Mouse (Mus musculus): ENCODE measurements around the gene Vmn2r7.
"Not testable (repeated sequence)": the region's sequence is repeated elsewhere in the genome, so short reads cannot be mapped to it uniquely, and the experiment has no call there.

Gene Vmn2r7

GRCm38 (mm10) chr3:64844665-64845064, at the start of gene Vmn2r7:
Gene Vmn2r7, minus strand, starts transcription at chr3:64844765.
- not testable (repeated sequence) for DNase-seq (ENCODE audit: low spot score in 2 of 2)

GRCm38 (mm10) chr3:64889725-64890124, 45.2 kb upstream of the Vmn2r7 start:
- no peak for DNase-seq (ENCODE audit: low spot score in 2 of 2)

GRCm38 (mm10) chr3:64878199-64878977, 33.8 kb upstream of the Vmn2r7 start:
- no peak for DNase-seq (ENCODE audit: low spot score in 2 of 2)

GRCm38 (mm10) chr3:64876669-64877068, 32.1 kb upstream of the Vmn2r7 start:
- no peak for DNase-seq (ENCODE audit: low spot score in 2 of 2)

- DNase-seq (ENCODE audit: low spot score in 2 of 2), result no peak
Measured at GRCm38 (mm10) chr3:64842881-64843280, 1.7 kb downstream of the Vmn2r7 start.

- peak; percentile 39 to 42 for DNase-seq (ENCODE audit: low spot score in 2 of 2)
Measured at GRCm38 (mm10) chr3:64842299-64842698, 2.3 kb downstream of the Vmn2r7 start.

GRCm38 (mm10) chr3:64831134-64831533, 13.4 kb downstream of the Vmn2r7 start:
- DNase-seq (ENCODE audit: low spot score in 2 of 2), result no peak

- no peak for DNase-seq (ENCODE audit: low spot score in 2 of 2)
Measured at GRCm38 (mm10) chr3:64791245-64791591, 53.3 kb downstream of the Vmn2r7 start.

GRCm38 (mm10) chr3:64790509-64791244, 53.9 kb downstream of the Vmn2r7 start:
- DNase-seq (ENCODE audit: low spot score in 2 of 2), result peak; percentile 64 to 69

GRCm38 (mm10) chr3:64782901-64783300, 61.7 kb downstream of the Vmn2r7 start:
- DNase-seq (ENCODE audit: low spot score in 2 of 2), result no peak

GRCm38 (mm10) chr3:64772132-64772531, 72.4 kb downstream of the Vmn2r7 start:
- DNase-seq (ENCODE audit: low spot score in 2 of 2), result no peak

GRCm38 (mm10) chr3:64756145-64756544, 88.4 kb downstream of the Vmn2r7 start:
- peak in 1 of 2 experiments; percentile 6 for DNase-seq (ENCODE audit: low spot score in 2 of 2)

- not testable (repeated sequence) for DNase-seq (ENCODE audit: low spot score in 2 of 2)
Measured at GRCm38 (mm10) chr3:64727187-64727970, 117.2 kb downstream of the Vmn2r7 start.

- DNase-seq (ENCODE audit: low spot score in 2 of 2), result not testable (repeated sequence)
Measured at GRCm38 (mm10) chr3:64725736-64726135, 118.8 kb downstream of the Vmn2r7 start.

- not testable (repeated sequence) for DNase-seq (ENCODE audit: low spot score in 2 of 2)
Measured at GRCm38 (mm10) chr3:64676069-64676468, 168.5 kb downstream of the Vmn2r7 start.
